Mouse (Mus musculus): ENCODE measurements around the gene Mrps25.

Gene Mrps25

DNA sequence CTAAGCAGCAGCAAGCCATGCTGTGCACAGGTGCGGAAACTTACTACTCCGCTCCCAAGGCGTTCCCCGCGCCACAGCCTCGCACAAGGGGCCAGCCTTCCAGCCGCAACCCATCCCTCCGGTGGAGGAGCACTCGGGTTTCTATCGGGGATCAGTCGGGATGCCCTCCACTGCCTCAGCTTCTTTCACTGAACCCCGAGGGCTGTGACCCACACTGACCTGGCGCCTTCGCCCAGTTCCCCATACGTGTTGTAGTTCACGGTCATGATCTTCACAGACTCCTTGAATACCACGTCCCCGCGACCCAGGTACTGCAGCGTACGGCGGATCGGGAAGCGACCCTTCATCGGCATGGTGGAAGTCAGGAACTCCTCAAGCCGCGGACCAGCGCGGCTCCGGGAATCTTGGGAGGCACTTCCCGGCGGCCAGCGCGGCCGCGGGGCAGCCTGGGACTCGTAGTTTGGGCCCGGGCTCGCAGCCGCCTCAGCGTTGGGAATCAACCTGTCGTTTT lies at the start of gene Mrps25:
TSS of gene Mrps25 (minus strand) at position 413 of the 511 bp plus-strand sequence.
- in situ Hi-C loops (cut with MboI, MseI): no loop called here

DNA sequence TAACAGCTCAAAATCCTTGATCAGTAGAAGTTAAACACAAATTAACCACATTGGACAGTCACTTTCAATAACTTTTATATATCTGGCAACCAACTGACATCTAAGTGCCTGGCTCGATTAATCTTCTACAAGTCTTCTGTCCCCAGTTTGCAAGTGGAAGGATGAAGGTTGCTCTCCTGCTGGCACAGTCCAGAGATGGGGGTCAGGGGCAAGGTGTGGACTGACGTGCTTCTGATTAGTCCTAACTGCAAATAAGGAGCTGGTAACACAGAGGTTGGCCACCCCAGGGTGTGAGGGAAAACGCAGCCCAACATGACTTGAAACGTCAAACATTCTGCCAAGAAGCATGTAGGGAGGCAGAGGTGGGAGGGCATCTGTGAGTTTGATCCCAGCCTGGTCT lies 47.9 kb upstream of the Mrps25 start:
- in situ Hi-C loops (cut with MboI, MseI): no loop called here

DNA sequence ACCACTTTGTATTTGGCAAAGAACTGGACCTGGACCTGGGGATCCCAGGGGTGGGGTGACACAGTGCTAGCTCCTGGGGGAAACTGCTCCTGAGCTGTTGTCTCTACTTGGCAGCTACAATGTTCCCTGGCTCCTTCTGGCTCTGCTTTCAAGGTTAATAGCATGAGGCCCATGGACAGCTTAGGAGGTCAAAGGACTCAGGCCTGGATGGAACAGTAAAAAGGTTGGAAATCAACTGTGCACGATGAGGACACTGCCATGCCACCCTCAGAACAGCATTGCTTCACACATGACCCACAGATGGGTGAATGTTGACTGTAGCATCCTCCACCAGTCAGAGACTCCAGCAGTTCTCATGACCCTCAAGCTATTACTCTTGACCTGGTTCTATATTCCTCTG lies 47.5 kb upstream of the Mrps25 start:
- in situ Hi-C loops (cut with MboI, MseI): no loop called here

DNA sequence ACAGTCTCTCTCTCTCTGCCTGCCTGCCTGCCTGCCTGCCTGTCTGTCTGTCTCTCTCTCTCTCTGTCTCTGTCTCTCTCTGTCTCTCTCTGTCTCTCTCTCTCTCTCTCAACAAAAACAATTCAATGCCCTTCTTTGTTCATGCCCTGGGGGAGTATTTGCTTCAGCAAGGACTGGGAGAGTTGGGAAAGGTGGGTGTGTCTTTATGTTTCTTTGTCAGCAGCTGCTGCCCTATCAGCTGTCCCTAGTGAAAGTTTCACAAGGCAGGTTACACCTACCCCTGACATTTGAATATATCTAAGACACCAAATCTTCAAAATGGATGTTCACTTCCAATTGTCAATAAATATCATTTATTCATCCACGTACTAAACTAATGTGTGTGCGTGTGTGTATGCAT lies 45.8 kb upstream of the Mrps25 start:
- in situ Hi-C loops (cut with MboI, MseI): no loop called here

DNA sequence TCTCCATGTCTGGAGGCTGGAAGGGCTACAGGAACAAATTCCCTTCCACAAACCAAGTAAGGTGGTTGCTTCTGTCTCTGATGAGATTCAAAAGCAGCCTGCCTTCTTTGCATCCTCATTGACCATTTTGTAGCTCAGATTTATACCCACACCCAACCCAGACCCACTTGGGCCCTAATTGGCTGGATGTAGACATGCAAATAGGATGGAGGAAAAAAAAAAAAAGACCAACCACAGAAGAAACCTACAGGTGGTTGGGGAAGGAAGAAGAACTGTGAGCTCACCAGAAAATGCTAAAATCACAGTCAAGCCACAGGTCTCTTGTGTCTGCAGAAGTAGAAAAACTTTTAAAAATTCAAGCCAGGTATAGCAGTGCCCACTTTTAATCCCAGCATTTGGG lies 45.3 kb upstream of the Mrps25 start:
- in situ Hi-C loops (cut with MboI, MseI): no loop called here

DNA sequence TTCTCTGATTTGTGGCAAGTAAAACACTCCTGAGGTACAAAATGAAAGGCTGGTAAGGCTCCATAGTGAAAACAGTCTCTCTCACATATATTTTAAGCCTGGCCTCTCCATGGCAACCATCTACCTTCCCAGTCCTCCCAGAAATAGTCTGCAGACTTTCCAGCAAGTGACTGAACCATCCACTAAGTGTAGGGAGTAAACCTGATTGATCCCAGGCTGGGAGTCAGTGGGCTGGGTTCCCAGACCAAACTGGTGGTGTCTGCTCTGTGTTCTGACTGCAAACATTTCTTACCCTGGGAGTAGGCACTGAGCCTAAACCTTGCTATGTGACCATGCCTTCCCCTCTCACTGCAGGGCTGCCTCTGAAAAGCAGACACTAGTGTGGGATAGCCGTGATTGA lies 41.1 kb upstream of the Mrps25 start:
- in situ Hi-C loops (cut with MboI, MseI): no loop called here

DNA sequence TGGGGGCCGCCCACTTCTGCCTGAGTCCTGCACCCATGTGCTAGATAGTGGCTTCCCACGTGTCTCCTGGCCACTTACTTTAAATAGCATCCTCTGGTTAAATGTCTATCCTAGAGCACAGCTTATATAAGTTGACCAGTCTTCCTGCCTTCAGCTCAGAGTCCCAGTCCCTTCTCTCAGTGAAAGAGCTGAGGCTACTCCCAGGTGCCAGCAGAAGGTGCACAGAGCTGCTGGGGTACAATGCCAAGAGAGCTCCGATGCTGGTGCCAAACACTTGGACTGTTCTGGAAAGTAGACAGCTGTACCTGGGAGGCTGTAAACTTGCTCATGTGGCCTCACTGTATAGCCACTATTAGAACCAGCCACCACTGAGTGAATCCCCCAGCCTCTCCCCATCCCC lies 38.2 kb upstream of the Mrps25 start:
- in situ Hi-C loops (cut with MboI, MseI): no loop called here

DNA sequence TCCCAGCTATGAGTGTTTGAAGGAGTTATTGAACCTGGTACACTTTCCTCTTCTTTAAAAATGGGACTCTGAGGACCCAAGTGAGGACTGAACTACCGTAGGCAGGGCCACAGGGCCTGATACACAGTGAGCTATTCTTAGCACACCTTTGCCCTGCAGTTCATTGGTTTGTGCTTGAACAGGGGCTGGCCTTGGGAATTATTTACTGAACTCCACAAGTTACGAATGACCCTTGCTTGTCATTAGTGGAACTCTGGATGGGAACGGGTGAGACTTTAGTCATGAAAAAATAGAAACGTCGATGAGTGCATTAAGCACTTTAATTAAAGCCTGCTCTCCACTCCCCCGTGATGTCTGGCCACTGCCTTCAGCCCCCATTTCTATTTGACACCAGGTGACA lies 37.8 kb upstream of the Mrps25 start:
- in situ Hi-C loops (cut with MboI, MseI): no loop called here

DNA sequence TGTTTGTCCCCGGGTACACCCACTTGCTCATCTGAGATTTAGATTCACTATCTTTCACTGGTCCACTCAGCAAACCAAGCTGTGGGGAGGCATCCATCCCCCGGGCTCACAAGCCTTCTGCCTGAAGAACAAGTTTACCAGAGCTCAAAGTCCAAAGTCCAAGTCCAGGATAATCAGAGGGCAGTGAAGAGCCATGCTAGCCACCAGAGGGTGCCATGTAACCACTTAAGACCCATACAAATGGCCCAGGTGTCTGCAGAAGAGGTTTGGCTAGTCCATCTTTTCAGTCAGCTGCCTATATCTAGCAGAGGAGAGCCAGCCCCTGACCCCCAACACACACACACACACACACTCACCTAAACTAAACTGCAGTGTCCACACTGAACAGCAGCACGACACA lies 35.6 kb upstream of the Mrps25 start:
- in situ Hi-C loops (cut with MboI, MseI): no loop called here

DNA sequence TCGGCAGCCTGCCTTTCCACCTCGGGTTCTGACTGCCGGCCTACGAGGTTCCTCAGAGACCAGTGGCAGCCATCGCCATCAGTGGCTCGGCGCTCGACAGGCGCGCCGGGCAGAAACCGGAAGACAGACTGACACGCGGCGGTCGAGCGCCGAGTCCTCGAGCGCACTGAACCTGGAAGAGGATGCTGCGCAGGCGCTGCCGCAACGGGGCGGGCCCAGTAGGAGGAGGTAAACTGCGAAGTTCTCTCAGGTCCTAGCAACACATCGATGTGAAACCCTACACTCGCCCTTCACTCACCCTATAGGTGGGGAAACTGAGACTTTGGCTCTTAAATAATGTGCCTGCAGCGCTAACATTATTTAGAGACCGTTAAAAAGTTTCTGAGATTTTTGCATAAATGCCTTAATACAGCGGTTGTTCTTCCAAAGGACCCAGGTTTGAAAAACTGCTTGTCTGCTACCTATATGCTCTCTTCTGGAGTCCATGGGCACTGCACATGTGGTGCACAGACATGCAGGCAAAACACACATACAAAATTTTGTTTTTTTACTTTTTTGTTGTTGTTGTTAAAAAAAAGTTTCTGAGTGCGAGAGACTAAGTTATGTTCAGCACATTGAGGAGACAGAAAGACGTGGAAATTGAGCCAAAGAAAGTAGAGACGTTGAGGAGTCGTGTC lies 31.1 kb upstream of the Mrps25 start, which contains the start of gene Rbsn:
TSS of gene Rbsn (minus strand) at position 153 of the 677 bp plus-strand sequence.
- in situ Hi-C loops (cut with MboI, MseI): no loop called here

DNA sequence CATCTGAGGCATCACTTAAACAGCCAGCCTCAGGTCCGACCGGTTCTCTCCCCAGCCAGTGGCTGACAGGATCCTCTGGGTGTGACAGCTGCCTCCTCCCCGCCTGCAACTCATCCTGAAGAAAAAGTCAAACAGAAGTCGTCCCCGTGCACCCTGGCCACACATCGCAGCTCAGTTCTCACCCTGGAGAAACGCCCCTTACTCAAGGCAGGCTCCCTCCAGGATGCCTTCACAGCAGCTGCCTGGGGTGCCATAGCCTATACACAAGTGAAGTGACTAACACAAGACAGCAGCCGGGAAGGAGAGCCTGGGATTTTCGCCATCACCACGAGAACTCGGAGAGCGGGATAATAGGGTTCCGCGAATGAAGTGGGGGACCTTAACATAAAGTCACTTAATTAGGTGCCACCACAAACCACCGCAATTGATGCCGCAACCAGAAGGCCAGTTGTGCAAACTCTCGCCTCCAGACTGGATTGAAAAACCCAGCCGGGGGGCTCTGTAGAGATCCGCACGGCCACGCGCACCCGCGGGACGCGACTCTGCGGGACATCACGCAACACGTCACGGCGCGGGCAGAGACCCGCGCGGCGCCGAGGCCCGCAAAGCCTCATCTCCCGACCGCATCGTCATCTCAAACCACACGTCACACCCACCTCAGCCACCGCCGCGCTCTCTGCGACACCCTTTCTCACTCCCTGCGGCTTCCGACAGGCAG lies 30.4 kb upstream of the Mrps25 start:
- in situ Hi-C loops (cut with MboI, MseI): no loop called here

DNA sequence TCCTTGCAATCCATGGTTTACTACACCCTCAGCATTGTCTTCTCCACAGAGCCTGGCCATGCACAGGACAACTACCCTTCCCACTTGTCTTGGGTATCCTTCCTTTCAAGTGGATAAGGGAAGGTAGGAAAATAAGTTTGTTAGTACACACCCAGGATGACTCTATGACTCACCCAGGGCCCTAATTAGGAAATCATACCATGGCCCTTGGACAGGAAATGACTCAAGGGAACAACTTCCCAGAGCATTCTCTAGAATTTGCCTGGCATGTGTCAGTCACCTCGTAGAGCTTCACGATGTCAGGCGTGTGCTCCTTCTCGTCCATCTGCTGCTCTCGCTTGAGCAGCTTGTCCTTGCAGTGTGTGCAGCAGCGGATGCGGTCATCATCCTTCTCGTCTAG lies 15.6 kb upstream of the Mrps25 start:
- in situ Hi-C loops (cut with MboI, MseI): no loop called here

DNA sequence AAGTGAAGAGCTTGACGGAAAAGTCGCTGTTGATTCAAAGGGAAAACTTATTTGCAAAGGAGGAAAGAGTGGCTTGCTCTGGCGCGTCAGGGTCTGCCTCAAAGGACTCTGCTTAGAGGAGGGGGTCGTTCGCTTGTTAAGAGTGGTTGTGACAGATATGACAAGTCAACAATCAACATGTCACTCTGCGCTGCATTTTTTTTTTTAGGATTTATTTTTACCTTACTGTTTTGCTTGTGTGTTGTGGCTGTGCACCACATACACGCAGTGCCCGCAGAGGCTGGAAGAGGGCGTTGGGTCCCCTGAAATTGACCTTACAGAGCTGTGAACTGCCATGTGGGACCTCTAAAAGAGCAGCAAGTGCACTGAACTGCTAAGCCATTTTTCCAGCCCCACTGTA lies 345 bp upstream of the Mrps25 start:
- in situ Hi-C loops (cut with MboI, MseI): no loop called here

DNA sequence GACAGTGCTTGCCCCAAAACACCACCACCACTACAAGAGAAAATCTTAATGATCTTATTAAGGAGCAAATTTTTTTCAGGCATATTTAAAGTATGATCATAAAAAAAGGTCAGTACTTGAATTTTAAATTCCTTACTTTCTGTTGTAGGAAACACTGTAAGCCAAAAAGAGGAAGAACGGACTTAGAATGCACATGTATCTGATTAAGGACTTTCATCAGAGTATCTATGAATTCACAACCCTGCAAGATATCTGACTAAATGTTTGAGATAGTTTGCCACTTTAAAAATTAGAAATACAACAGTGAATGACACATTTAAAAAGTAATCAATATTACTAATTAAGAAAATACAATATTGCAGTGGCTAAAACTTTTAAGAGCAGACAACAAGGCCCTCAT lies 7.4 kb downstream of the Mrps25 start:
- in situ Hi-C loops (cut with MboI, MseI): no loop called here

DNA sequence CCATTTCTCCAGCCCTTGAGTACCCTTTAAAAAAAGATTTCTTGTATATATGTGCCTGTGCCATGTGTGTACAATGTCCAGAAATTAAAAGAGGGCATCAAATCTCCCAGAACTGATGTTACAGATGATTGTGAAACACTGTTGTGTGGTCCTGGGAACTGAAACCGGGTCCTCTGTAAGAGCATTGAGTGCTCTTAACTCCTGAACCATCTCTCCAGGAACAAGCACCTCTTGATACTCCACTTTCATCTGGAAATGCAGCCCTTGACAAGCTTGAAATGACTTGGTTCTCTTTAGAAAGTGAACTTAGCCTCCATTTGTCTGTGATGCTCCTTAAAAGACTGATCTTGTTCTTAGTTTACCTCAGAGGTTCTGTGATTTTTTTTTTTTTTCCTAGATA lies 21.1 kb downstream of the Mrps25 start:
- in situ Hi-C loops (cut with MboI, MseI): no loop called here

DNA sequence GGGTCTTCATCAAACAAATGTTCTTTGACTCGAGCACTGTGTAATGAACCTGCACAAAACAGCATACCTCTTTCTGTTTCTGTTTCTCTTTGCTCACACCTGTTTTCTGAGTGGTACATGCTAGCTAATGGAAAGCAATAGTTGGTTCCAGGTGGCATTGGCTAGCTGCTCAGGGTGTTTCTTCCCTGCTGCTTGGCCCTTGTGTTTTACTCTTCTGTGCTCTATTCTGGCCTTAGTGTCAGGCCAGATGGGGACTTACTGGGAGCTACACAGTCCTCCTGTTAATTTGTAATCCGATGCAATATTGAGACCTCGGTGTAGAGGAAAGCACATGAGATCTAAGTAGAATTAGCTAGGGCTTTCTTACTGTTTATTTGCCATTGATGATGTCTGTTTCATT lies 25.0 kb downstream of the Mrps25 start:
- in situ Hi-C loops (cut with MboI, MseI): loop anchor here (10.0 kb wide), 1 partner anchor 264 kb away; no protein-coding TSS in a partner anchor

DNA sequence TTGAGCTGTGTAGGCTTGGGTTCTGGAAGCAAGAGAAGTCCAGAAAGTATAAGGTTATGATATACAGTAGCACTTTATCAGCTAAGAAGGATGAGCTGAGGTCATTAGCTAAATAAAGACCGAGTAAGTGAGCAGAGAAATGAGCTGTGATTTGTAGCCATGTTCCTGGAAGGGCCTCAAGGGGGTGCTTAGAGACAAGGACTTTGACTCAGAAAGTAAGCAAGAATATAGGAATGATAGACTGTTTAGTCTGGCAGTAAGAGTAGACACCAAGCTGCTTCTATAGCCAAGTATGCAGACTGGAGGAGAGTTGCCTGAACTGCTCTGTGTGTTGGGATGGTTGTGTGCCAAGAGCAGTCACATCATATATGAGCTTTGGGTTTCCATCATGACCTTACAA lies 30.1 kb downstream of the Mrps25 start:
- in situ Hi-C loops (cut with MboI, MseI): loop anchor here (10.0 kb wide), 1 partner anchor 259 kb away; no protein-coding TSS in a partner anchor

DNA sequence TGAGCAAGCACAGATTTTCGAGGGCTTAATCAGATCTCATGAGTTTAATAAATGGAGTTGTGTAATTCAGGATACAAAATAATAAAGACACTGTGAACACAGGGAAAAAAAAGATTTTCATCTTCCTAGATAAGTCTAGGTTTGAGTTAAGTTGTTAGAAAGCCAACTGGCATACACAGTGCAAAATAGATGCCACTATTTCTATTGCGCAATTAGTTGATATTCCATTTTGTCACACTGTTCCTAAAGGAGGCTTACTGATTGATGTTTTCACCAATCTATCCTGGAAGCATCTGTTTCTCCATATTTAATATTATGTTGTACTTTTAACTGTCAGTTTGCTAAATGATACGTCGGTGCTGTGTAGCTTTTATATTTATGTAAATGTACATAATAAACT lies 38.0 kb downstream of the Mrps25 start:
- in situ Hi-C loops (cut with MboI, MseI): no loop called here

DNA sequence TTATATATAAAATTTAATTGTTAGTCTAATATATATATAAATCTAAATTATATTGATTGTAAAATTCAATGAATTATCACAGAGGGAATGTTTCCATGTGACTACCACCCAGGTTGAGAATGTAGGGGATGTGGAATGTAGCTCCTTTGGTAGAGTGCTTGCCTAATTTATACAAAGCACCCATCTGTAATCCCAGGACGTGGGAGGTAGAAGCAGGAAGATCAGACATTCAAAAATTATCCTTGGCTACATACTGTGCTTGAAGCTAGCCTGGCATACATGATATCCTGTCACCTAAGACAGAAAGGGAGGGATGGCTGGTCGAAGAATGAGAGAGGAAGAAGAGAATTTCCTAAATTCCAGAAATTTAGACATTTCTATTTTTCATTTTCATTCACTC lies 47.5 kb downstream of the Mrps25 start:
- in situ Hi-C loops (cut with MboI, MseI): no loop called here

DNA sequence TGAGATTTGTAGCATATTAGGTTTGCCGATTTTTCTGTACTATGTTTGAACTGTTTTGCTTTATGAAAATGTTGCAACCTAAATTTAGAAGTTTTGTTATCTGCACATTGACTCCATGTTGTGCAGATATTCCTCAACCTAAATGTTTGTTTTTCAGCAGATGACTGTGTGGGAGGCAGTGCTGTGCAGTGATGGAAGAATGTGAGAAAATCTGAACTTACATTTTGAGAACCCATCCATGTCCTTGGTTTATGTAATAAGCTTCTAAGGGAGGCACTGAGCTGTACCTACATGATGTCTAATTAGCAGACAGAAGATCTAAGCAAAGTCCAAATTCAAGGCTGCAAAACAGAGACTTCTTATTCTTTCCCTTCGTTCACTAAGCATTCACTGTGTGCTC lies 50.2 kb downstream of the Mrps25 start:
- in situ Hi-C loops (cut with MboI, MseI): no loop called here

DNA sequence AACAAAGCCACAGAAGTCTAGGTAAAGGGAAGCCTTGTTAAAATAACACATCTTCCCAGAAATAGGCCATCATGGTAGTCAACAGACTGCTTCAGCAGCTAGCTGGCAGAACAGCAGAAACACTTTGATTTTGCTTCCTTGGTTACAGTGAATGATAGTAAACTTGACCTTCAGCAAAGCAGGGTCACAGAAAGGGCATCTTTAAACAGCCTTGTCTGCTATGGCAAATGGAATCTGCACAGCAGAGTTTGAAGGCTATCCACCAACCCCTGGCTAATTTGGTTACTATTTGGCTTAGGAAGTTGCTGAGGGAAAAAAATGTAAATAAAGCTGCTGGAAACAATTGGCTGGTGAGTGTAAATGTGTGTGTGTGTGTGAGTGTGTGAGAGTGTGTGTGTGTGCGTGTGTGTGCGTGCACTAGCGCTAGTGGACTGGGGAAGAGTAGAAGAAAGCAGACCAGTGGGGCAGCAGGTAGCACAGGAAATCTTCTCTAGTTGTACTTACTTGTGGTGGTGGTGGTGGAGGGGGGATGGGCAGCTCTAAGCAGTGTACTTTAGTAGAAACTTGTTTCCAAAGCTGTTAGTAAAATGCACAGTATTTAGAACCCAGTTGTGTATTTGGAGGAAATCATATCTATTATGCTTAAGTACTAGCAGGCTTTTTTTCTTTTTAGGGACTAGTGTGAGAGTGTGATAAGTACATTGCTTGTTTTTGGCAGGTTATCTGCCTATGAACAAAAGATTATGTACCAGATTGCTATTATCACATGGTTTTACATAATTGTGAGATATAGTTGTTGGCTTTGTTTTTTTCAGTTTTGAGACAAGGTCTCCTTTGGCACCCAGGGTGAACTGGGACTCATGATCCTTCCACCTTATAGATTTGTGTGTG lies 51.6 kb downstream of the Mrps25 start:
- in situ Hi-C loops (cut with MboI, MseI): no loop called here

DNA sequence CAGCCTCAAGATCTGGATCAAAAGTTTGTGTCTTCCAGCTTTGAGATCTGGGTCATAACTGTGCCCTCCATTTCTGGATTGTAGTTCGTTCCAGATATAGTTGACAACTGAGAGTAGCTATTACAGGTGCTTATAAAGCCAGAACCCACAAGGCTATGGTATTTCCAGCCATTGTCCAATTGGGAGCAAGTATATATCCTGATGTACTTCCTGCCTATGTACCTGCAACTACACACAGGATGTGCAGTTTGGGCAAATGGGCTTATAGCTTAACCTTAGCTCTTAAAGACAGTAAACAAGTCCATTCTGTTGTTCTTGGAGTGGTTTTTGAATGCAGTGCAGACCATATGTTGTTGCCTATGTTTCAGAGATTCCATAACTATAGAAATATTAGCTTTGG lies 52.4 kb downstream of the Mrps25 start:
- in situ Hi-C loops (cut with MboI, MseI): no loop called here
